Mouse (Mus musculus): ENCODE measurements around the gene Stard8. TPM values are rescaled to one million over a fixed set of nuclear protein-coding genes. Genes with fewer than 3 reads are reported as not detected.
"Not testable (repeated sequence)": the region's sequence is repeated elsewhere in the genome, so short reads cannot be mapped to it uniquely, and the experiment has no call there.

Stard8 gene
- total and polyA plus RNA-seq, 2 experiments = 6.8 to 8.3 TPM

DNA sequence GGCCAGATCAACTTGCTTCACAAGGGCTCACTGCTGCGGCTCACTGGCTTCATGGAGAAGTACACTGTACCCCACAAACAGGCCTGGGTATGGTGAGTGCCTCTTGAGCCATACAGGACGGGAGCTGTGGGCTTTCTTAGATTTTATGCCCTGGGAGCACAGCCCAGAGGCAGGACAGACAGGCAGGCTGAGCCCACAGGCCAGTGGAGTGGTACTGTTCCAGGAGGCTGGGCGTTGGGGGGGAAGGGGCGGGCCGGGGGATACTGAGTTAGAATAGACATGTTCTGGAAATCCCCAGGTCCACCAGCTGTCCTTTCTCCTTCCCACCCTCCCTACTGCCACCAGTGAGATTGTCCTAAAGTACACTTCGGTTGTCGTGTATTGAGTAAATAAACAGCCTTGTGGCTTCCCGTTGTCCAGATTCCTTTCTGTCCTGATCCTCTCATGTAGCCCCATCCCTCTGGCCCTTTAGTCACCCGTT lies 64.7 kb downstream of the Stard8 start:
- H3K9ac ChIP-seq (ENCODE audit: low read depth, low read length) = no peak overlapping the region
- 59% methylated on average over 9 of the region's 9 CpGs for WGBS
- TF ChIP-seq POLR2A (IDR thresholded peaks at IDR 0.05; ENCODE audit: extremely low read depth, insufficient read depth, low read length) (no peak), CTCF (IDR thresholded peaks at IDR 0.05; ENCODE audit: low read depth, low read length) (no peak)

DNA sequence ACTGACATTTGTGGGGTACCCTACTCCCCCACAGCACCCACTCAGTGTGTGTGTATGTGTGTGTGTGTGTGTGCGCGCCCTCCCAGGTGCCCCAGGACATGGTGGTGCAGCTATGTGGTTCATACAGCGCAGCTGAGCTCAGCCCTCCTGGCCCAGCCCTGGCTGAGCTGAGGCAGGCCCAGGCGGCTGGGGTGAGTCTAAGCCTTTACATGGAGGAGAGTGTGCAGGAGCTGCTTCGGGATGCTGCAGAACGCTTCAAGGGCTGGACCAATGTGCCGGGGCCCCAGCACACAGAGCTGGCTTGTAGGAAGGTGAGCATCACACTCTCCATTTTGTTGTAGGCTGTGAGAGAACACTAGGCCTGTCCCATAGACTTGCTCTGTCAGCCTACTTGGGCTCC lies 68.1 kb downstream of the Stard8 start:
- H3K27me3 ChIP-seq (ENCODE audit: control insufficient read depth, insufficient read depth, low read length) = no peaks in the 10 kb centered on the region
- TF ChIP-seq POLR2A (IDR thresholded peaks at IDR 0.05; ENCODE audit: extremely low read depth, insufficient read depth, low read length) (no peak), CTCF (IDR thresholded peaks at IDR 0.05; ENCODE audit: low read depth, low read length) (no peak)
- H3K4me1 ChIP-seq (ENCODE audit: control insufficient read depth, insufficient read depth, low read length) = no peaks in the 10 kb centered on the region
- H3K79me2 ChIP-seq (ENCODE audit: control insufficient read depth, insufficient read depth, low read length) = no peaks in the 10 kb centered on the region
- no peak overlapping the region for H3K4me3 ChIP-seq (ENCODE audit: insufficient read depth, low read depth, low read length)
- H3K27ac ChIP-seq (replicated peaks; ENCODE audit: insufficient read depth, low read depth, low read length) = no peak overlapping the region
- no peak for DNase-seq (ENCODE audit: extremely low read depth, low read depth, low spot score)
- WGBS = 98% methylated on average over 7 of the region's 7 CpGs
- peaks cover 2% of the 10 kb centered on the region; the same call in 1 of the 2 replicates for H3K36me3 ChIP-seq (ENCODE audit: control insufficient read depth, insufficient read depth, low read length)
- H3K9ac ChIP-seq (ENCODE audit: low read depth, low read length) = no peak overlapping the region

More for the DNA sequence above, 64.7 kb downstream of the Stard8 start:
- Histone ChIP-seq H3K4me1 (ENCODE audit: control insufficient read depth, insufficient read depth, low read length) (no peaks in the 10 kb centered on the region), H3K27ac (replicated peaks; ENCODE audit: insufficient read depth, low read depth, low read length) (no peak overlapping the region), H3K4me3 (ENCODE audit: insufficient read depth, low read depth, low read length) (no peak overlapping the region), H3K79me2 (ENCODE audit: control insufficient read depth, insufficient read depth, low read length) (no peaks in the 10 kb centered on the region), H3K36me3 (ENCODE audit: control insufficient read depth, insufficient read depth, low read length) (peaks cover 2% of the 10 kb centered on the region; the same call in 1 of the 2 replicates), H3K27me3 (ENCODE audit: control insufficient read depth, insufficient read depth, low read length) (no peaks in the 10 kb centered on the region)
- DNase-seq (ENCODE audit: extremely low read depth, low read depth, low spot score) = no peak

- TF ChIP-seq POLR2A (IDR thresholded peaks at IDR 0.05; ENCODE audit: extremely low read depth, insufficient read depth, low read length) (no peak), CTCF (IDR thresholded peaks at IDR 0.05; ENCODE audit: low read depth, low read length) (no peak)
- Histone ChIP-seq H3K9ac (ENCODE audit: low read depth, low read length) (no peak overlapping the region), H3K36me3 (ENCODE audit: control insufficient read depth, insufficient read depth, low read length) (peaks cover 2% of the 10 kb centered on the region; the same call in 1 of the 2 replicates), H3K27ac (replicated peaks; ENCODE audit: insufficient read depth, low read depth, low read length) (no peak overlapping the region), H3K79me2 (ENCODE audit: control insufficient read depth, insufficient read depth, low read length) (no peaks in the 10 kb centered on the region), H3K4me3 (ENCODE audit: insufficient read depth, low read depth, low read length) (no peak overlapping the region), H3K27me3 (ENCODE audit: control insufficient read depth, insufficient read depth, low read length) (no peaks in the 10 kb centered on the region), H3K4me1 (ENCODE audit: control insufficient read depth, insufficient read depth, low read length) (no peaks in the 10 kb centered on the region)
- 91% methylated on average over 13 of the region's 13 CpGs for WGBS
- no peak for DNase-seq (ENCODE audit: extremely low read depth, low read depth, low spot score)
Observed at GRCm38 (mm10) chrX:99072596-99072995, 69.5 kb downstream of the Stard8 start.

GRCm38 (mm10) chrX:99075111-99075510 lies 72.1 kb downstream of the Stard8 start:
- no peak for TF ChIP-seq POLR2A (IDR thresholded peaks at IDR 0.05; ENCODE audit: extremely low read depth, insufficient read depth, low read length)
- TF ChIP-seq CTCF (IDR thresholded peaks at IDR 0.05; ENCODE audit: low read depth, low read length) = no peak
- no peak overlapping the region for H3K27ac ChIP-seq (replicated peaks; ENCODE audit: insufficient read depth, low read depth, low read length)
- no peaks in the 10 kb centered on the region for H3K4me1 ChIP-seq (ENCODE audit: control insufficient read depth, insufficient read depth, low read length)
- DNase-seq (ENCODE audit: extremely low read depth, low read depth, low spot score) = no peak
- 85% methylated on average over 5 of the region's 5 CpGs for WGBS
- H3K79me2 ChIP-seq (ENCODE audit: control insufficient read depth, insufficient read depth, low read length) = no peaks in the 10 kb centered on the region
- no peak overlapping the region for H3K4me3 ChIP-seq (ENCODE audit: insufficient read depth, low read depth, low read length)
- H3K36me3 ChIP-seq (ENCODE audit: control insufficient read depth, insufficient read depth, low read length) = peaks cover 2% of the 10 kb centered on the region; the same call in 1 of the 2 replicates
- H3K27me3 ChIP-seq (ENCODE audit: control insufficient read depth, insufficient read depth, low read length) = no peaks in the 10 kb centered on the region
- no peak overlapping the region for H3K9ac ChIP-seq (ENCODE audit: low read depth, low read length)

DNA sequence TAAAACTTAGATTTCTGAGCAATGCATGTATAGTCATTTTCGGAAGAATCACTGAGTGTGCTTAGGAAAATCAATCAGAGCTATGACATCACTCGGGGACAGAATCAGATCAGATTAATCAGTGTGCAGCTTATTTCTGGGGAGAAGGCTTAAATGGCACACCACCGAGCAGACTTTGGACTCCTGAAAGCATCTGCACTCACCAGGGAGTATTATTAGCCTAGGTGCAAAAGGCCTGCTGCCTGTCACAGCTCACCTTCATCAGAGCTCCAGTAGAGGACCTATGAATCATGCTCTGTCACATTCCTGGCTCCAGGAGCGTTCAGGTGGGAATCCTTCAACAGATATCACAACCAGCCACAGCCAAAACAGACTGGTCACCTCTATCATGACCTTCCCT lies 73.4 kb downstream of the Stard8 start:
- Histone ChIP-seq H3K4me3 (ENCODE audit: insufficient read depth, low read depth, low read length) (no peak overlapping the region), H3K79me2 (ENCODE audit: control insufficient read depth, insufficient read depth, low read length) (no peaks in the 10 kb centered on the region), H3K36me3 (ENCODE audit: control insufficient read depth, insufficient read depth, low read length) (no peaks in the 10 kb centered on the region; the same call in 1 of the 2 replicates), H3K9ac (ENCODE audit: low read depth, low read length) (no peak overlapping the region), H3K4me1 (ENCODE audit: control insufficient read depth, insufficient read depth, low read length) (no peaks in the 10 kb centered on the region), H3K27me3 (ENCODE audit: control insufficient read depth, insufficient read depth, low read length) (no peaks in the 10 kb centered on the region), H3K27ac (replicated peaks; ENCODE audit: insufficient read depth, low read depth, low read length) (no peak overlapping the region)
- no peak for TF ChIP-seq CTCF (IDR thresholded peaks at IDR 0.05; ENCODE audit: low read depth, low read length)
- TF ChIP-seq POLR2A (IDR thresholded peaks at IDR 0.05; ENCODE audit: extremely low read depth, insufficient read depth, low read length) = no peak
- DNase-seq (ENCODE audit: extremely low read depth, low read depth, low spot score) = no peak
- 70% methylated on average over 4 of the region's 4 CpGs for WGBS

GRCm38 (mm10) chrX:99078374-99078892 lies 75.4 kb downstream of the Stard8 start:
- H3K79me2 ChIP-seq (ENCODE audit: control insufficient read depth, insufficient read depth, low read length); H3K4me1 ChIP-seq (ENCODE audit: control insufficient read depth, insufficient read depth, low read length); H3K36me3 ChIP-seq (ENCODE audit: control insufficient read depth, insufficient read depth, low read length); DNase-seq (ENCODE audit: extremely low read depth, low read depth, low spot score); H3K4me3 ChIP-seq (ENCODE audit: insufficient read depth, low read depth, low read length); H3K9ac ChIP-seq (ENCODE audit: low read depth, low read length); H3K27ac ChIP-seq (replicated peaks; ENCODE audit: insufficient read depth, low read depth, low read length); H3K27me3 ChIP-seq (ENCODE audit: control insufficient read depth, insufficient read depth, low read length): not testable (repeated sequence)
- 83% methylated on average over 3 of the region's 7 CpGs for WGBS

Measured in liver, adult 2 months (tissue).